Mouse (Mus musculus): ENCODE measurements around the gene Stmn1. TPM values are rescaled to one million over a fixed set of nuclear protein-coding genes. Genes with fewer than 3 reads are reported as not detected.
"Not testable (repeated sequence)": the region's sequence is repeated elsewhere in the genome, so short reads cannot be mapped to it uniquely, and the experiment has no call there.

Stmn1 gene
- polyA plus RNA-seq, 2 experiments from 2014 or later = 262 to 341 TPM

DNA sequence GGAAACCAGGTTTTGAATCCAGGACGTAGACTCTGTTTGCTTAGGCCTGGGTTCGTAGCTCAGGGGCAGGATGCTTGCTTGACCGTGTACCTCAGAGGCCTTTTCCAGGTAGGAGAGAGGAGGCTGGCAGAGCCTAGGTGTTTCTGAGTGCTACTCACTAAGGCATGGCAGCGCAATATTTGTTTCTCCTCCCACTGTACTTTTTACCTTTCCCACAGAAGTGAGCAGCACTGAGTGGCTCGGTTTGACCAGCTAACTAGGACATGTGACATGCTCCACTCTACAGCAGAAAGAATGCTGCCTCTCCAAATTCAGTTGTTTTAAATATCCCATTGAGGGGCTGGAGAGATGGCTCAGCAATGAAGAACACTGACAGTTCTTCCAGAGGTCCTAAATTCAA lies 20.1 kb downstream of the Stmn1 start:
- ATAC-seq = no peak

DNA sequence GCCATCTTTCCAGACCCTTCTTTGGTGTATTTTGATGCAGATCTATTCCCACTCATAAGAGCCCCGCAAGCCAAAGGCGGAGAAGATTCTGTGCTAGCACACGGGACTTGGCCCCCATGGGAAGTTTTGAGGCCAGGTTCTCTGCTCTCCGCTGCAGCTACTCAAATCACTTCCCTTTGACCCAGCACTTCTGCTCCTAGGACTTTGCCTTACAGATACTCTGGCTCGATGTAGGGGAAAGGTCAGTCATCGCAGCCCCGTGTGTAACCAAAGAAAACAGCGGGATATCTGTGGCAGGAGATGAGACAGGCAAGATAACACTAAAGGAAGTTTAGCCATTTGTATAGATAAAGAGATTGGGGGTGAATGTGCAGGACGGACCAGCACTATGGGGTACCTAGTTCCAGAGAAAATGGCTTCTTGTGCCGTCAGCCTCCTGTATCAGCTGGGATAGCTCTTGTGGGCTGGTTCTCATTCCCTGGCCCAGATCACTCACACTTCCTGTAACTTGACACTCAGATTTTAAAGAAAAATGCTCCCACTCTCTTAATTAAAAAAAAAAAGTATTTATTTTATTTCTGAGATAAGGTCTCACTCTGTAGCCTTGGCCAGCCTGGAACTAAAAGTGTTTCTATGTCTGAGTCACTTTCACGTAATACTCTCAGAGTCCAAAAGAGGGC lies 22.0 kb downstream of the Stmn1 start:
- no peak for ATAC-seq

DNA sequence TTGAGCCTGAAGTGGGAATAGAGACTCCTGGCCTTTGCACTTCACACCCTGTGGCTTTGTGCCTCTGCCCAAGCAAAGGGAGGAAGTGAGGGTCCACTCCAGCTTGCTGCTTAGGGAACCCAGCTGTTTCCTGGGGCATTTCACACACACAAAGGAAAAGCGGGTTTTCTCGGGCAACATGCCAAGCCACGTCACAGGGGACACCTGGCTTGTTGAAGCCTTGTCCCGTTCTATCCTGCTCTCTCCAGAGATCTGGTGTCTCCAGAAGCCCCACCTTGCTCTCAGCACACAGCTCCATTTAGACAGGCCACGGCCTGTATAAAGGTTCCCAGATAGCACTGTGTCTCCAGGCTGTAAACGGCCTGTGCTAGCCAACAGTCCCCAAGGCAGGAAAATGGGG lies 23.6 kb downstream of the Stmn1 start:
- no peak for ATAC-seq

DNA sequence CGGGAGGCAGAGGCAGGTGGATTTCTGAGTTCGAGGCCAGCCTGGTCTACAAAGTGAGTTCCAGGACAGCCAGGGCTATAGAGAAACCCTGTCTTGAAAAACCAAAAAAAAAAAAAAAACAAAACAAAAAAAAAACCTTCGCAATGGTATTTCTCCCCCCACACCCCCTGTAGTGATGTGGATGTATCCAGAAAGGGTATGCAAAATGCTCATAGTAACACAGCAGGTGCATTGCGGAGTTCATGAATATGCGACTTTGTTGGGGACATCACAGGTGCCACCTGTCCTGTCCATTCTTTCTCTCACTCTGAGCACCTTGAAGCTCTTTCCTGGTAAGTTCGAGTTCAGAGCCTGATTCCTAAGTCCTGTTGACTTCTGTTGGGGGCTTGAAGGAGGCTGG lies 26.0 kb downstream of the Stmn1 start:
- ATAC-seq = not testable (repeated sequence)

DNA sequence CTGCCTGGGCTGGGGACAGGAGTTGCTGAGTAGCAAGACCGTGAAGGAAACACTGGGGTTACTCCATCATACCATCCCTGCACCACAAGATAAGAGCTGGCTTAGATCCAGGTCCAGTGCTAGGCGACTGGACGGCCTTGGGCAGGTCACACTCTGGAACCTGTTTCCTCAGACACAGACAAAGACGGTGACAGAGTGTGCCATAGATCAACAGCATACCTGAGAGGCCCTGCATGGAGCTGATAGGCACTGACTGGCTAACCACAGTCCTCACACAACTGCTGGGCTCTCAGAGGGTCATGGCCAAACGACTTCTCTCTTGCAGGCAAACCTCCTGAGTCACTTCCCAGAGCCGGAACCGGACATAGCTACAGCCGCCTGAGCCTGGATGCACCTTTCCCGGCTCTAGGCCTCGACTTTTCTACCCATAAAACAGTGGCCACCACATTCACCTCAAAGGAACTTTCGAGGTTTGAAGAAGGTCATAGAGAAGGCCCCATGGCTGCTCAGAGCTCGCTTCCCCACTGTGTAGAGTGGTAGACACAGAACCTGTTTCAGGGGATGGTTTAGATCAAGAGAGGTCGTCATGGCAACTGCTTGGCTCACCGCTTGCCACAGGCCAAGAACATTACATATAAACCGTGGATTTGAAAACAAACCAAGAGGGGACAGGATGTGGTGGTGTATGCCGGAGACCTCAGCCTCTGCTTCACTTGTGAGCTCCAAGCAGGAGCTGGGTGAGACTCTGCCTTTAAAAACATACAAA lies 26.8 kb downstream of the Stmn1 start:
- peak; percentile 93 for ATAC-seq

DNA sequence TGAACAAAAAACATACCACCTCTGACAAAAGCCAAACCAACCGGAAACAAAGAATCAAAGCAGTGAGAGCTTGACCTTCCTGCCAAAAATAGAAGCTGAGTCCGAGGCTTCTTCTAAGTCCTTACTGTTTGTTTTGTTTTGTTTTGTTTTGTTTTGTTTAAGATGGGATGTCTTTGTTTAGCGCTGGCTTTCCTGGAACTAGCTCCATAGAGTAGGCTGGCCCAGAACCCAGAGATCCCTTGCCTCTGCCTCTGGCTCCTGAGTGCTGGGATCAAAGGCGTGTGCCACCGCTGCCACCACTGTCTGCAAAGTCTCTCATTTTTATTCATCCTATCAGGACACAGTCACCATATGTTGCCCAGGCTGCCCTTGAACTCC lies 27.4 kb downstream of the Stmn1 start:
- ATAC-seq = no peak

DNA sequence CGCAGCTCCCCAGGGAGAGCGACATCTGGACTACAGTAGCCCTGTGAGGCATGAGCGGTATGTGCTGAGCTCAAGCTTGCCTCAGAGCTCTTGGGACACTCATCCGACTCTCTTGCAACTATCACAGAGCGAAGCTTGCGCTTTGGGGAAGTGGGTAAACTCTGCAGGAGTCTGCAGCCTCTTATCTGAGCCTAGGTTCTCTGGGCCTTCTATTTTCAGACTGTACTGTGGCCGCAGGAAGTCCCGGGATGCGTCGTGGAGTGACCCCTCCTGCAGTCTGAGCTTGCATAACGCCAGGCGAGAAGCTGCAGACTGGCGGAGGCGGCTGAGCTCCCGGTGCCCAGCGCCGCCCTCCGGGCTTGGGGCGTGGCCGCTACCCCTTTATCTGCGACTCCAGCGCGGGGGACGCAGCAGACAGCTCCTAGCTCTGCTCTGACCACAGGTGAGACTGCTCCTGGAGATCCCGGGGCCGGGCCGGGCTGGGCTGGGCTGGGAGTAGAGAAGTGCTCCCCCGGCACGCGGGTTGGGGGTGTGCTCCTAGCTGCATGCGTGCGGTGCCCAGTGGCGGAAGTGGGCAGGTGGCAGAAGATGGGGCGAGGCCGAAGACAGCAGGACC lies 28.6 kb downstream of the Stmn1 start, which contains the start of gene Paqr7:
TSS of gene Paqr7 (plus strand) at position 103 of the 616 bp plus-strand sequence.
- ATAC-seq = peak; percentile 8

DNA sequence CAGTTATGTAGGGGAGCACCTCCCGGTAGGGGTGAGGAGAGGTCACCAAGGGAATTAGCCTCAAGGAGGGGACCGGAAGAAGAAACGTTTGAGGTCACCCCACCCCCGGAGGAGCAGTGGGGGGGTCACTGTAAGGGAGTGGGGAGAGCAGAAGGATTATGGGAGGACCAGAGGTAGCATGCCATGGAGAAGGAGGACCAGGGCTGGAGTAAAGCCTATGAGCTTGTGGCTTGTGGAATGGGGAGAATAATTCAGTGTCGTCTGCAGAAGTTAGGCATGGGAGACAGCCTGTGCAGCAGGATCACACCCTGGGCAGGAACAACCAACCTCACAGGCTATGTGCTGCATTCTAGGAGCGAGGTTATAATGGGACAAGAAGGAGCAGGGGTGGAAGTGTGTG lies 29.1 kb downstream of the Stmn1 start:
- no peak for ATAC-seq

DNA sequence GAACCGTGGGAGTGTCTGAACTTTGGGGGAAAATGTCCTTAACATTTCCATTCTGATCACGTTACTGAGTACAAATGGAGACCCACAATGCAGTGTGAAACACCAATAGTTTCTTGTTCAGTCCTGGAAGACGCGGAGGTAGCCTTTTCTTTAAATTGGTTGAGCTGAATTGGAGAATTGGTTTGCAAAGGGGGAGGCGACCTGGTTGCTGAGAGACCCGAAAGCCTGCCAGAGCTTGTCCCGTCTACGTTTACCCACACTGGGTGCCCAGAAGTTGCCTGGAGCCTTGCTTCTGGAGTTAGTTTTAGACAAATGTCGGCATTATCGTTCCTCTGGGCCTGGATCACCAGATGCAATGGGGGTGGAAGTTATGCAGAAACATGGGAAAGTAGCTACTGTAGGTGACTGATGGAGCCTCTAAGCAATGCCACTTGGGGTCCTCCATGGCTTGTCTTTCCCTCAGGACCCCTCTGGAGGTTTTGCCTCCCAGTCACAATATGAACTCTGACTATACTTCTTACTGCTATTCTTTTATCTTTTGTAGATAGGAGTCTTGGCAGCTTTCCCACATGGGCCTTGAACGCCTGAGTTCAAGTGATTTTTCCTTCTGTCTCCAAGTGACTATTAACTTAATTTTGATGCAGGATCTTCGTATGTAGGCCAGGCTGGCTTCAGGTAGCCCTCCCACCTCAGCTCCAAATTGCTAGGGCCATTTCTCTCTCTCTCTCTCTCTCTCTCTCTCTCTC lies 30.0 kb downstream of the Stmn1 start:
- no peak for ATAC-seq

DNA sequence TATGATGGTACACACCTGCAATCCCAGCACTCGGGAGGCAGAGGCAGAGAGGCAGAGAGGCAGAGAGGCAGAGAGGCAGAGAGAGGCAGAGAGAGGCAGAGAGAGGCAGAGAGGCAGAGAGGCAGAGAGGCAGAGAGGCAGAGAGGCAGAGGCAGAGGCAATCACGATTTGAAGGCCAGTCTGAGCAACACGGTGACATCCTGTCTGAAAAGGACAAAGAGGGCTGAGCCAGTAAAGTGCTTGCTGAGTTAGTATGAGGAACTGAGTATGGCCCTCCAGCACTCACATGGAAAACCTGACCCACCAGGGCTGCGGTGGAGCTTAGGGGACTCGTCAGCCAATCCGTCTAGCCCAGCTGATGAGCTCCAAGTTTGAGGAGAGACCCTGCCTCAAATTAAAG lies 30.9 kb downstream of the Stmn1 start:
- not testable (repeated sequence) for ATAC-seq

DNA sequence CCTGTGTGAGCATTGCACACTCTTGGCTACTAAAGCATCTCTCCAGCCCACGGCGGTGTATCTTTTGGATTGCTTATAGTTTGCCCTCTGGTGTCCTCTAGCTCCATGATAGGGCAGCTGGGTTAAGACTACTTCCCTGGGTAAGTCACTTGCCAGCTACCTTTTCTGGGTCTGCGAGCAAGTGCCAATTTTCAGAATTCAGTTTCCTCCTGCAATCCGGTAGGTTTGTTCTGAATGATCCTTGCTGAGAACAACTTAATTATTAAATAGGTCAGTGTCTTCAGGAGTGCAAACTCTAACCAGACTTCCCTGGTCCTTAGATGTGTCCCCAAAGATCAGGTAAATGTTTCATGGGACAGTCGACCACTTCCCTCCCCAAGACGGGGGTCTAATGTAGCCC lies 33.0 kb downstream of the Stmn1 start:
- no peak for ATAC-seq

DNA sequence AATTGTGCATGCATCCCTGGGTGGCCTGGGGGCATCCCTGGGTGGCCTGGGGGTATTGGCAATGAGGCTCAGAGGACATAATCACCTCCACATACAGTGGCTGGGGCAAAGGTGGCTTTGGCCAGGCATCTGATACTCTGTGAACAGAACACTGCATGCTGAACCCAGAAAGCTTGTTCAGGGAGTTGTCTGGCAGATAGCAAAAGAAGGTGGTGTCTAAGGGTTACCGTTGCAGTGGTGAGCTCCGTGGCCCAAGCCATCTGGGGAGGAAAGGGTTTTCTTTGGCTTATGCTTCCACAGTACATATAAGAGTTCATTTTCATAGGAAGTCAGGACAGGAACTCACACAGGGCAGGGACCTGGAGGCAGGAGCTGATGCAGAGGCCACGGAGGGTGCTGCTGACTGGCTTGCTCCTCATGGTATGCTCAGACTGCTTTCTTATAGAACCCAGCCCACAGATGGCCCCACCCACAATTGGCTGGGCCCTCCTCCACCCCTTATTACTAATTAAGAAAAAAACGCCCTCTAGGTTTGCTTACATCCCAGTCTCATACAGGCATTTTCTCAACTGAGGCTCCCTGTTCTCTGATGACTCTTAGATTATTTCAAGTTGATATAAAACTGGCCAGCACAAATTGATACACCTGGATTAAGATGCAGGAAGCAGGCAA lies 35.7 kb downstream of the Stmn1 start:
- ATAC-seq = no peak

DNA sequence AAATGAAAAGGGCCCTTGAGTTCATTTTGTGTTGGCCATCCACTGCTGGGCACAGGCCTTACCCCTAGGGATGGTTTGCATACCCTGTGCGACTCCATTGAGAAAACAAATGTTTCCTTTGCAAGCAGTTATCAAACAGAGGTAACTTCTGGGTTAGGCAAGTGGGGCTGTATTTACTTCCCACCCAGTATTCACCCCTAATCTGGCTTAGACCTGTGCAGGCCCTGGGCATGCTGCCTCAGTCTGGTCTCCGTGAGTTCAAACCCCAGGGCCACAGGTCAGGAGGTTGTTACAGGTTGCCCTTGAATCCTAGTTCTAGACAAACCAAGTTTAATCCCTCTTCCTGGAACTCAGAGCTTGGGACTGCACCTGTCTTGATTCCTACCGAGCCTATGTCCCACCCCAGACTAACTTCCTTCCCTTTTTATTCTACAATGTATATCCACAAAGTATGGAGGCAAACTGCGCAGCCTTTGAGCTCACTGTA lies 37.2 kb downstream of the Stmn1 start:
- no peak for ATAC-seq

DNA sequence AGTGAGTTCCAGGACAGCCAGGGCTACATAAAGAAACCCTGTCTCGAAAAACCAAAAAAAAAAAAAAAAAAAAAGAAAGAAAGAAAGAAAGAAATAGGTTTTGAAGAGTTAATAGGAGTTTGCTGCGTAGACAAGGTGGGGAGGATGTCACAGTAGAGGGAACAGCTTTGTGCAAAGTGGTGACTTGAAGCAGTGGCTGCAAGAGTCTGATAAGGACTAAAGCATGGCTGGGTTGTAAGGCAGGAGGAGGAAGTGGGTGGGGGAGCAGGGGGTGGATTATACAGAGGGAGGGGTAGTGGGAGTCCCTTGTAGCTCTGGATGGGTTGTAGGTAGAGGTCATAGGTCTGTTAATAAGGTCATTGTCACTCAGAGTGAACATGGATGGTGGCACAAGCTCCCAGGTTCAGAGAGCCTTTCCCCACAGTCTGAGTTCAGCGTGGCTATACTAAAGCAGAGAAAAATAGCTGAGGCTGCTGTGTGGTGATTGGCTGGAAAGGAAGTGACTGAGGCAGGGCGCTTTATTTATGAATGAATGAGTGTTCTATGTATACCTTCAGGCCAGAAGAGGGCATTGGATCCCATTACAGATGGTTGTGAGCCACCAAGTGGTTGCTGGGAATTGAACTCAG lies 38.0 kb downstream of the Stmn1 start:
- no peak for ATAC-seq

DNA sequence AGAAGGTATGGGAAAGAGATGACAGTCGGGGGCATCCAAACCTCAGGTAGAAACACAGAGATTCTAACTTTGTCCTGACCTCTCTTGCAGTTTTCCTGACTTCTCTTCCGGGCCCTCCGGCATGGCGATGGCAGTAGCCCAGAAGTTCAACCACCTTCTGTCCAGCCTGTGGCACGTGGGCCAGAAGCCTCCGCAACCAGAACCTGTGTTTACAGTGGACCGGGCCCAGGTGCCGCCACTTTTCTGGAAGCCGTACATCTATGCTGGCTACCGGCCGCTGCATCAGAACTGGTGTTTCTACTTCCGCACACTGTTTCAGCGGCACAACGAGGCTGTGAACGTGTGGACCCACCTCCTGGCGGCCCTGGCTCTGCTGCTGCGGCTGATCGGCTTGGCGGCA lies 38.6 kb downstream of the Stmn1 start:
- no peak for ATAC-seq

DNA sequence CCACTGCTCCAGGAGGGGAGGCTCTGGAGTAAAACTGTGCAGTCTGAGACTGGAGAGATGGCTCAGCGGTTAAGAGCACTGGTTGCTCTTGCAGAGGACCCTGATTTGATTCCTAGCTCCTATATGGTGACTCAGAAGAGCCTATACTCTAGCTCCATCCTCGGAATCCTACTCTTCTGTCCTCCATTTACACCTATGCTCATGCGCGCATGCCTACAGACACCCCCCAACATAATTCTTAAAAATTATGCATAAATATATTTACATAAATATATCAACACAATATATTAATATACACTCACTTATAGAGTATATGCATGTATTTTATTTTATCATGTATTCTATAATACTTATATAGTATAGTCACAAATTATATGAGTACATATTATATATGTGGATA lies 42.3 kb downstream of the Stmn1 start:
- no peak for ATAC-seq

DNA sequence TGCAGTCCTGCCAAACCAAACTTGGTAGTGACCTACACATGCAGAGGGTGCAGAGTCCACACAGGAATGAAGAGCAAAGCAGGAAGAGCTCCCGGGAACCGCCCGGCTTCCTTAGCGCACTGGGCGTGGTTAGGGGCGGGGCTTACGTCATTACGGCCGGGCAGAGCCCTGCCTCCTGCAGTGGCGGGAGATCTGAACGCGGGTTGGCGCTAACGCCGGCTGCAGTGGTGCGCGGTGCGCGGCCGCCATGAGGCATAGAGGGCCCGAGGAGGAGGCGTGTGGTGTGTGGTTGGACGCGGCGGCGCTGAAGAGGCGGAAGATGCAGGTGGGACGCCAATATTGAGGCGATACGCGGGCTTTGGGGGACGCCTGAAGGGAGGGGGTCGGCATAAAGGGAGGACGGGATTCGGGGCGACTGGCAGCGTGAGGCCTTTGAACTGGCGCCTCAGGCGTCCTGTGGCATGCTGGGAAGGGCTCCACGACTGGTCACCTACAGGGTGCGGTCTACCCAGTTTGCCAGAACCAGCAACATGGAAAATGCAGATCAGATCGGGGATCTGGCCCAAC lies 42.8 kb downstream of the Stmn1 start, which contains the start of gene Aunip:
TSS of gene Aunip (plus strand) at position 155 of the 567 bp plus-strand sequence.
- peak; percentile 92 for ATAC-seq

DNA sequence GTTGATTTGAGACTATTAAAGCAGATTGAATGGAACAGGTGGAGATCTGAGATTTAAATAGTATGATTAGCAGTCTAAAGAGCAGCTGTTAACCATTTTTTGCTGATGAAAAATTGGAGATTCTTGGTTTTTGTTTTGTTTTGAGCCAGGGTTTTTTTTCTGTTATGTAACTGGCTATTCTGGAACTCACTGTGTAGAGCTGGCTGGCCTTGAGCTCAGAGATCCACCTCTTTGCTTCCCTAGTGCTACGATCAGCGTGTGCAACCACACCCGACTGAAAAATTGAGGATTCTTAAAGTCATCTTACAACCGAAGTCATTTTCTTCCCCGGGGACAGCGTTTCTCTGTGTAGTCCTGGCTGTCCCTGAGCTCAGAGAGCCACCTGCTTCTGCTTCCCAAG lies 43.6 kb downstream of the Stmn1 start:
- no peak for ATAC-seq

DNA sequence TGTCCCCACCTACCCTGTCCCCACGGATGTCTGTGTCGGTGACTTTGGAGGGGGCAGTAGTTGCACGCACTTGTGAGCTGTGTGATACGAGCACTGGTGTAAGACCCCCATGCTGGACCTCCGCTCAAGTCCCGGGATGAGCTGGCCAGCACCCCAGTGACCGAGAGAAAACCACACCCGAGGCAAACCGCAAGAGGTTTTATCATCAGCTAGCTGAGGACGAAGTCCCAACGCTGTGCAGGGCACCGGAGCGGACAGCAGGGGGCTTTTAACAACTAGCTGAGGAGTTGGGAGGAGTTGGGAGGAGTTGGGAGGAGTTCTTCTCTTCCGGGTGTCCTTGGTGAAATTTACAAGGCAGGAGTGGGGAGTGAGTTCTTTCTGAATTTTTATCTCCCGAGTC lies 44.7 kb downstream of the Stmn1 start:
- no peak for ATAC-seq

DNA sequence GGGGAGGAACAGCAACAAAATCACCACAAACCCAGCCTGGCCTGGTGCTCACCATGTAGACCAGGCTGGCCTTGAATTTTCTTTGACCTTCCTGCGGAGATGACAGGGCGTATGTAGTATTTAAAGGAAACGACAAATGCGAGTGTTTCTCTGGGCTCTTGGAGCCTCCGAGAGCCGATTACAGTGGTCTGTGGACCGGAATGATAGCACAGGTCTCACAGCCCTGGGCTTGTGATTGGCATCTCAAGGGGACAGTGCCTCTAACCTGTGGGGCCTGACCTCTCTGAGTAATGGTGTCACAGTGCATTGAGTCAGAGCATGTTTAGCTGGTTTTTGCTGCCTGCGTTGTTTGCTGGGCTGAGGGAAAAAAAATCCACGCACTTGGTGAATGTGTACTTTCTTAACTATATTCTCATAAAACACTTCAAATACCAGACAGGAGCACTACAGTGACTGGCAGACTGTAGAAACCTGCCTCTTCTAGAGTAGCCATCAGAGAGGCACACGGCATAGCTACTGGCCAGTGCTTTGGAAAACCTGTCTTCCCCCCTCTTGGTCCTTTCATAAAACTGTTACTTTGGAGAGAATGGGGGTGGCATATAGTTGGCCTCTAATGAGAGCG lies 46.3 kb downstream of the Stmn1 start:
- no peak for ATAC-seq

DNA sequence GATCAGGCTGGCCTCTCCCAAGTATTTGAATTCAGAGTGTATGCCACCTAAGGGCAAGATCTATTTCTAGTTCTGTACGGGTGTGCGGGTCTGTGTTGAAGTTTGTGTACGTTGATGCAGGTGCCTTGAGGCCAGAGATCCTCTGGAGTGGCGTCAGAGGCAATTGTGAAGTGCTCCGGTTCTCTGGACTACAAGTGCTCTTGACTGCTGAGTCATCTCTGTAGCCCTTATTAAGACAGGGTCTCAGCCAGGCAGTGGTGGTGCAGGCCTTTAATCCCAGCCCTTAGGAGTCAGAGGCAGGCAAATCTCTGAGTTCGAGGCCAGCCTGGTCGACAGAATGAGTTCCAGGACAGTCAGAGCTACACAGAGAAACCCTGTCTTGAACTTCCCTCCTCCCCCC lies 47.5 kb downstream of the Stmn1 start:
- ATAC-seq = no peak

Measured in activated CD4-positive, CD25-positive, alpha-beta regulatory T cell, adult 4 months (primary cell).